Mouse (Mus musculus) cortical plate, adult 2 months (tissue): ENCODE measurements around the gene Zc3h13.

Source experiments
- CTCF ChIP-seq: fragments of 200-500 bp; IDR thresholded peaks from 2 replicates; pipeline ENCODE4 v1.5.1; 2011; ENCODE audit warnings: mild to moderate bottlenecking, control low read depth, low read length; ENCODE audit not compliant: insufficient read depth; ENCODE audit errors: extremely low read depth
- POLR2A ChIP-seq: fragments of 200-500 bp; IDR thresholded peaks from 2 replicates; pipeline ENCODE4 v1.6.1; 2011; ENCODE audit warnings: mild to moderate bottlenecking, low read length, control low read depth; ENCODE audit not compliant: insufficient read depth; ENCODE audit errors: extremely low read depth

- TF ChIP-seq POLR2A = no peak
- TF ChIP-seq CTCF = no peak
These were observed 46.0 kb upstream of the Zc3h13 start for GRCm38 (mm10) chr14:75238054-75238692.
